Mouse (Mus musculus): ENCODE measurements around the gene Nptn.

DNA sequence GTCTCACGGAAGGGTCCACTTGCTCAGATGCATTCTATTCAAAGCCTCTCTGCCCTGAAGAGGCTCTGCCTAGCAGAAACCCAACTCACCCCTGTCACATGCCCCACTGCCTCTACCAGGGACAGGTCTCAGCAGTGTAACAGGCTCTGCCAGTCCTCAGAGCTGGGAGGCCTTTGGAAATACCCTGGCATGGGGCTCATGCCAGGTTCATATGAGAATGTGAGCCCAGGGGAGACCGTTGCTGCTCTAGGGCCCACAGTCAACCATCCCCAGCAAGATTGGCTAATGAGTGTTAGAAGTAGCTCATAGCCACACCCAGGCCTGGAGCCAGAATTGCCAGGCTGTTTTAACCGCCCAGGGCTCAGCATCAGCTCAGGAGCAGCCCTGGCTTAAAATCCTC is 32.3 kb upstream of the Nptn start:
- TF ChIP-seq GATA1 (IDR thresholded peaks at IDR 0.05; ENCODE audit: borderline replicate concordance, low read length) (no peak), CTCF (IDR thresholded peaks at IDR 0.05; ENCODE audit: low read depth, low read length) (no peak)
